Mouse (Mus musculus): Measurements from ENCODE around the gene Mast4. TPM values are rescaled to one million over a fixed set of nuclear protein-coding genes. Genes with fewer than 3 reads are reported as not detected.

Mast4 gene
- total and polyA plus RNA-seq, 3 experiments: 0.99 to 7.4 (median 6.1) TPM

DNA sequence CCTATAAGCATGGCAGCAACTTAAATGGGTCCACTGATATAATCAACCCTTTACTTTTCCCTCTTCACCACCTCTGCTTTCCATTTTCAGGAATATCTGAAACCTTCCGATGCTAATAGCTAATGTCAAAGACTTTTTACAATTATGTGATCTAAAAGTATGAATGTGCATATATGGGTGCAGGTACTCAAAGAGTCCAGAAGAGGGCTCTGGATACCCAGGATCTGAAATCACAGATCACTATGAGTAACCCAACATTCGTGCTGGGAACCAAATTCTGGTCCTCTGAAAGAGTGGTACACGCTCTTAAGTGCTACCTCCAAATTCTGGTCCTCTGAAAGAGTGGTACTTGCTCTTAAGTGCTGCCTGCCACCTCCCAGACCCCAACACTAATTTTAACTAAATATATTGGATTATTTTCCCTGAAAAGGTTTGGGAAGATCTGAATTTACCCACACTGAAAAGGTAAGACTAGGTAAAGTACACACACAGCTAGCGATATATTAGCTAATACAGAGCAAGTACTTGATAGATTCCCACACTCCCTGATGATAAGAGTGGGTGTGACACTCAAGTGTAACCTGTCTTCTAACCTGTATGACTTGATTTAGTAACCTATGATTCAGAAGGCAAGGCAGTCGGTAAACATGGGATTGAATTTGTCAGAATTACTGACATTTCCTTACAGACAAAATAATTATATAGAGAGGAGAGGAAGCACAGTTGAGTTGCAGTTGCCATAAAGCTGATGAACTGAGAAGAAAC lies 424.5 kb downstream of the Mast4 start:
- Histone ChIP-seq H3K36me3 (replicated peaks in 1 of 2; ENCODE audit: control insufficient read depth in 1 of 2, insufficient read depth in 1 of 2, low read length in 1 of 2) (no peaks in the 10 kb centered on the region), H3K9ac (ENCODE audit: insufficient read depth, low read depth) (no peak overlapping the region), H3K27me3 (replicated peaks) (no peaks in the 10 kb centered on the region), H3K4me3 (replicated peaks in 1 of 3; ENCODE audit: low read depth in 2 of 3, low read length in 2 of 3, poor library complexity in 1 of 3) (no peak overlapping the region), H3K79me2 (replicated peaks; ENCODE audit: control insufficient read depth, extremely low read depth, insufficient read depth, poor library complexity, severe bottlenecking) (peaks cover 9% of the 10 kb centered on the region), H3K4me2 (ENCODE audit: insufficient read depth, low read depth, poor library complexity, severe bottlenecking) (no peak overlapping the region), H3K27ac (ENCODE audit: insufficient read depth, low read depth) (no peak overlapping the region), H3K9me3 (replicated peaks; ENCODE audit: low read length) (peaks cover 2% of the 10 kb centered on the region), H3K4me1 (ENCODE audit: control insufficient read depth in 1 of 2, insufficient read depth in 2 of 2) (peaks cover 8 to 12% of the 10 kb centered on the region in 2 experiments)
- TF ChIP-seq ZKSCAN1 (IDR thresholded peaks at IDR 0.05; ENCODE audit: borderline replicate concordance, low read depth, low read length): no peak
- no peak for TF ChIP-seq SIN3A (IDR thresholded peaks at IDR 0.05; ENCODE audit: low read length)
- TF ChIP-seq SMC3 (IDR thresholded peaks at IDR 0.05; ENCODE audit: low read depth, low read length): peak; percentile 27; the same call in 1 of the 2 replicates
- TF ChIP-seq NRF1 (IDR thresholded peaks at IDR 0.05; ENCODE audit: low read depth, low read length): no peak
- TF ChIP-seq RCOR1 (conservative IDR thresholded peaks at IDR 0.05; ENCODE audit: low read depth, low read length): no peak
- TF ChIP-seq CTCF (conservative IDR thresholded peaks at IDR 0.05 in 1 of 2, IDR thresholded peaks at IDR 0.05 in 1 of 2; ENCODE audit: low read depth in 2 of 2, low read length in 2 of 2): peak in 1 of 2 experiments; percentile 43; a peak in 3 of 4 replicates
- TF ChIP-seq RAD21 (IDR thresholded peaks at IDR 0.05; ENCODE audit: low read depth, low read length): peak; percentile 32
- dilution Hi-C loops (cut with MboI; ENCODE audit: extremely low pct_ligation_motif_present, extremely low pct_unique_long_range_greater_than_20kb, low sequenced_read_pairs) (no loop called here), in situ Hi-C loops (cut with MboI; ENCODE audit: low pct_ligation_motif_present, low pct_unique_long_range_greater_than_20kb, low sequenced_read_pairs) (loop anchor here (10.0 kb wide), 2 partner anchors 65 to 215 kb away; partner anchors contain the start of gene Cd180)
- no peak for DNase-seq (ENCODE audit: extremely low read depth)

DNA sequence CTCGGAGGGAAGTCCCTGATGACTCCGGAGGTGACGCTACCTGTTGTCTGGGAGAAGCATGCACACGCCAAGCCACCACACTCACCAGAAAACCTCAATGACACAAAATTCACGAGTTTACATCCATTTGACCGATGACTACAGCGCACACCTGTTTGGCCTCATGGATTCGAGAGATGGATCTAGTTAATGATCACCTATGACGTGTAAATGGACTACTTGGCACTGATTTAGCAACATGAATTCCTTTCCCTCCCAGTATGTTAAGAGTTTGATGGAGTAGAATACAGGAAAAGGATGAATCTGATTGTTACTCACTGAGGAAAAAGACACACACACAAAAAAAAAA lies 427.7 kb downstream of the Mast4 start:
- no peak overlapping the region for H3K27ac ChIP-seq (ENCODE audit: insufficient read depth, low read depth)
- H3K79me2 ChIP-seq (replicated peaks; ENCODE audit: control insufficient read depth, extremely low read depth, insufficient read depth, poor library complexity, severe bottlenecking): peaks cover 29% of the 10 kb centered on the region
- peaks cover 0 to 2% of the 10 kb centered on the region in 2 experiments for H3K36me3 ChIP-seq (replicated peaks in 1 of 2; ENCODE audit: control insufficient read depth in 1 of 2, insufficient read depth in 1 of 2, low read length in 1 of 2)
- H3K4me1 ChIP-seq (ENCODE audit: control insufficient read depth in 1 of 2, insufficient read depth in 2 of 2): peaks cover 10 to 22% of the 10 kb centered on the region in 2 experiments
- in situ Hi-C loops (cut with MboI; ENCODE audit: low pct_ligation_motif_present, low pct_unique_long_range_greater_than_20kb, low sequenced_read_pairs): loop anchor here (10.0 kb wide), 2 partner anchors 62 to 212 kb away; partner anchors contain the start of gene Cd180
- dilution Hi-C loops (cut with MboI; ENCODE audit: extremely low pct_ligation_motif_present, extremely low pct_unique_long_range_greater_than_20kb, low sequenced_read_pairs): no loop called here
- peaks cover 2% of the 10 kb centered on the region for H3K9me3 ChIP-seq (replicated peaks; ENCODE audit: low read length)
- peak overlapping the region; percentile 72; the same call in 1 of the 2 replicates for H3K9ac ChIP-seq (ENCODE audit: insufficient read depth, low read depth)
- H3K4me2 ChIP-seq (ENCODE audit: insufficient read depth, low read depth, poor library complexity, severe bottlenecking): peak overlapping the region; percentile 95
- H3K27me3 ChIP-seq (replicated peaks): no peaks in the 10 kb centered on the region
- H3K4me3 ChIP-seq (replicated peaks in 1 of 3; ENCODE audit: low read depth in 2 of 3, low read length in 2 of 3, poor library complexity in 1 of 3): peak overlapping the region; percentile 67 to 94 (median 72)
- DNase-seq (ENCODE audit: extremely low read depth): no peak
- no peak for TF ChIP-seq MAZ (IDR thresholded peaks at IDR 0.05; ENCODE audit: low read depth, low read length)
- no peak for TF ChIP-seq NELFE (IDR thresholded peaks at IDR 0.05; ENCODE audit: low read depth, low read length)
- TF ChIP-seq MAFK (IDR thresholded peaks at IDR 0.05; ENCODE audit: insufficient replicate concordance, low read length): no peak
- TF ChIP-seq UBTF (IDR thresholded peaks at IDR 0.05; ENCODE audit: low read depth, low read length): 0 out of 2 replicates have a peak, but pooled peaks have one; percentile 19
- no peak for TF ChIP-seq POLR2A (IDR thresholded peaks at IDR 0.05; ENCODE audit: low read depth, low read length)
- no peak; the same call in 1 of the 2 replicates for TF ChIP-seq JUN (IDR thresholded peaks at IDR 0.05; ENCODE audit: insufficient read depth, low read depth, low read length)
- peak; percentile 54; the same call in 1 of the 2 replicates for TF ChIP-seq MAX (IDR thresholded peaks at IDR 0.05; ENCODE audit: low read length)
- no peak for TF ChIP-seq USF1 (IDR thresholded peaks at IDR 0.05; ENCODE audit: low read depth, low read length)
- no peak for TF ChIP-seq ZMIZ1 (IDR thresholded peaks at IDR 0.05; ENCODE audit: low read depth, low read length)
- TF ChIP-seq ZNF384 (IDR thresholded peaks at IDR 0.05; ENCODE audit: low read depth, low read length): 0 out of 2 replicates have a peak, but pooled peaks have one; percentile 71
- no peak; the same call in 1 of the 2 replicates for TF ChIP-seq ETS1 (conservative IDR thresholded peaks at IDR 0.05; ENCODE audit: low read depth, low read length)
- no peak for TF ChIP-seq IRF4 (IDR thresholded peaks at IDR 0.05; ENCODE audit: low read depth, low read length)
- no peak for TF ChIP-seq E2F4 (IDR thresholded peaks at IDR 0.05; ENCODE audit: insufficient replicate concordance, low read depth, low read length)
- no peak for TF ChIP-seq POLR2AphosphoS2 (IDR thresholded peaks at IDR 0.05; ENCODE audit: low read depth, low read length)
- no peak for TF ChIP-seq USF2 (conservative IDR thresholded peaks at IDR 0.05; ENCODE audit: low read depth, low read length)
- TF ChIP-seq PAX5 (IDR thresholded peaks at IDR 0.05; ENCODE audit: low read length): no peak
- no peak for TF ChIP-seq GABPA (IDR thresholded peaks at IDR 0.05; ENCODE audit: insufficient replicate concordance, low read depth, low read length)
- no peak for TF ChIP-seq MEF2A (IDR thresholded peaks at IDR 0.05; ENCODE audit: borderline replicate concordance, low read depth, low read length)
- TF ChIP-seq CHD2 (IDR thresholded peaks at IDR 0.05; ENCODE audit: low read length): no peak
- no peak for TF ChIP-seq HCFC1 (IDR thresholded peaks at IDR 0.05; ENCODE audit: low read depth, low read length)
- TF ChIP-seq TBP (conservative IDR thresholded peaks at IDR 0.05; ENCODE audit: low read depth, low read length): no peak
- TF ChIP-seq BHLHE40 (IDR thresholded peaks at IDR 0.05; ENCODE audit: low read depth, low read length): no peak
- no peak for TF ChIP-seq JUND (conservative IDR thresholded peaks at IDR 0.05; ENCODE audit: low read depth, low read length)
- TF ChIP-seq RCOR1 (conservative IDR thresholded peaks at IDR 0.05; ENCODE audit: low read depth, low read length): 0 out of 2 replicates have a peak, but pooled peaks have one; percentile 4
- no peak for TF ChIP-seq NRF1 (IDR thresholded peaks at IDR 0.05; ENCODE audit: low read depth, low read length)
- no peak for TF ChIP-seq ZC3H11A (IDR thresholded peaks at IDR 0.05; ENCODE audit: low read depth, low read length)
- no peak for TF ChIP-seq RAD21 (IDR thresholded peaks at IDR 0.05; ENCODE audit: low read depth, low read length)

All from CH12.LX (cell line).